Mouse (Mus musculus) lung, adult 2 months (tissue): Measurements from ENCODE around the gene Zfp963.

ENCODE experiments used
- CTCF ChIP-seq: fragments of 200-500 bp; IDR thresholded peaks from 2 replicates; pipeline ENCODE4 v1.5.1; 2011; ENCODE audit warnings: mild to moderate bottlenecking, low read length, control low read depth; ENCODE audit not compliant: insufficient read depth
- POLR2A ChIP-seq: fragments of 200-500 bp; IDR thresholded peaks from 2 replicates; pipeline ENCODE4 v1.6.1; 2011; ENCODE audit warnings: low read depth, mild to moderate bottlenecking, control low read depth, low read length, borderline replicate concordance; ENCODE audit errors: extremely low read depth

DNA sequence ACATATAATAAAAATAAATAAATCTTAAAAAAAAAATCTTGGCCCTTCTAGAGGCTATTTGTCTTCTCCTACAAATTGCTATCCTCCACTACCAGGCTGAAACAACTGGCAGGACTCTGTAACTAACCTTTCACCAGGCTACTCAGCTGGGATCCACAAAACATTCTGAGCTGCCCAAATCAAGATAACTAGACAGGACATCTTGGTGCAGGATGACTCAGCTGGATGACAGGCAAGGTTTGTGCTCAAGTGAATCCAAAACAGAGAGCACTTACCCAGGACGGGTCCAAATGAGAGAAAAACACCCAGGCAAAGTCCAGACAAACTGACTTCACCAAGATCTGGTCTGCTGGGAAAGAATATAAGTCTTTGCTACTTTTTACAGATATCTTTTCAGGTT, 14.3 kb downstream of the Zfp963 start:
- TF ChIP-seq POLR2A: no peak
- no peak for TF ChIP-seq CTCF
